Comparison of ENCODE assay signal across 8 mouse cellular contexts in genomic region chr9:96719408-96720158, GRCm38 (mm10). TPM values are rescaled to one million over a fixed set of nuclear protein-coding genes. Genes with fewer than 3 reads are reported as not detected.
DNase-seq lines count a peak whose midpoint lies in the region; ATAC-seq and TF ChIP-seq lines count a peak whose summit lies in the region.

No protein-coding gene starts in this region.

- H3K4me3 ChIP-seq in ES-E14 (ENCODE audit: insufficient read depth in 1 of 2, low read depth in 1 of 2, low read length in 2 of 2, poor library complexity in 1 of 2, severe bottlenecking in 1 of 2) (peak overlapping the region; percentile 82), macrophage (ENCODE audit: inconsistent target) (peak overlapping the region; percentile 65)
- peak overlapping the region; percentile 87 for H3K4me3 ChIP-seq in bone marrow, adult 2 months (replicated peaks; ENCODE audit: control insufficient read depth, low read depth, low read length)
- H3K4me3 ChIP-seq in heart, embryonic 16.5 days (ENCODE audit: low read length) = peak overlapping the region; percentile 77

- ATAC-seq in erythroblast, adult 5-6 weeks (replicated peaks; ENCODE audit: low FRiP score, poor library complexity, severe bottlenecking) = peak; percentile 73
- peak; percentile 82 for ATAC-seq in heart, embryonic 16.5 days (replicated peaks; ENCODE audit: extremely low read depth, insufficient read depth, low FRiP score)

- TF ChIP-seq CTCF in bone marrow, adult 2 months (IDR thresholded peaks at IDR 0.05; ENCODE audit: control insufficient read depth, insufficient read depth, low read length) = no peak

- H3K36me3 ChIP-seq in ES-E14 (ENCODE audit: control insufficient read depth, insufficient read depth, low read length, poor library complexity, severe bottlenecking) (no peaks in the 10 kb centered on the region), macrophage (ENCODE audit: inconsistent target) (peaks cover 8% of the 10 kb centered on the region; the same call in 1 of the 2 replicates)
- peaks cover 6% of the 10 kb centered on the region for H3K36me3 ChIP-seq in heart, embryonic 16.5 days (ENCODE audit: control insufficient read depth, insufficient read depth)

- peaks cover 12 to 13% of the 10 kb centered on the region in 2 experiments for H3K4me1 ChIP-seq in ES-E14 (ENCODE audit: control insufficient read depth in 2 of 2, insufficient read depth in 2 of 2, low read length in 2 of 2, poor library complexity in 1 of 2)
- no peaks in the 10 kb centered on the region; the same call in none of the 2 replicates for H3K4me1 ChIP-seq in bone marrow, adult 2 months (ENCODE audit: control insufficient read depth, insufficient read depth, low read length)
- peaks cover 24% of the 10 kb centered on the region for H3K4me1 ChIP-seq in heart, embryonic 16.5 days (ENCODE audit: control insufficient read depth, insufficient read depth, low read length)

- H3K79me2 ChIP-seq in macrophage (ENCODE audit: inconsistent target) = peaks cover 48% of the 10 kb centered on the region

- peak; percentile 57; the same call in 1 of the 2 replicates for TF ChIP-seq POLR2A in bone marrow, adult 2 months (IDR thresholded peaks at IDR 0.05; ENCODE audit: borderline replicate concordance, control insufficient read depth, low read depth, low read length)

- WGBS in bone marrow, adult 2 months = under 1% methylated on average over 85 of the region's 85 CpGs
- under 1% methylated on average over 75 of the region's 85 CpGs for WGBS in heart, embryonic 16.5 days
- WGBS in macrophage (ENCODE audit: missing documents) = under 1% methylated on average over 84 of the region's 85 CpGs

- H3K4me2 ChIP-seq in heart, embryonic 16.5 days (ENCODE audit: low read depth, low read length) = peak overlapping the region; percentile 82

- in situ Hi-C loops in ES-E14 (cut with MboI; ENCODE audit: low sequenced_read_pairs in 2 of 2, unreplicated experiment in 2 of 2) = no loop called here

- H3K27me3 ChIP-seq in heart, embryonic 16.5 days (ENCODE audit: control insufficient read depth, insufficient read depth, low read length) = no peaks in the 10 kb centered on the region

- peak overlapping the region; percentile 61 for H3K27ac ChIP-seq in ES-E14 (ENCODE audit: insufficient read depth, low read depth, low read length, poor library complexity, severe bottlenecking)
- H3K27ac ChIP-seq in bone marrow, adult 2 months (ENCODE audit: control insufficient read depth, insufficient read depth, low read depth, low read length, poor library complexity) = peak overlapping the region; percentile 99
- peak overlapping the region; percentile 97 for H3K27ac ChIP-seq in heart, embryonic 16.5 days (ENCODE audit: low read length)
- H3K27ac ChIP-seq in macrophage = peak overlapping the region; percentile 54

- peak overlapping the region; percentile 79 for H3K9ac ChIP-seq in ES-E14 (ENCODE audit: insufficient read depth, low read depth, low read length, poor library complexity, severe bottlenecking)
- H3K9ac ChIP-seq in heart, embryonic 16.5 days (ENCODE audit: low read length) = peak overlapping the region; percentile 95

- no peak for DNase-seq in ES-E14 (ENCODE audit: low read depth, low spot score)
- peak; percentile 88 for DNase-seq in kidney, postnatal 14 days
- peak; percentile 57 for DNase-seq in retina, postnatal 7 days (ENCODE audit: low read depth, low spot score)
- DNase-seq in urinary bladder, postnatal 4 days (ENCODE audit: low spot score in 2 of 2) = peak; percentile 68 to 70

- H3K9me3 ChIP-seq in ES-E14 (ENCODE audit: control insufficient read depth, insufficient read depth, low read depth, low read length) = no peaks in the 10 kb centered on the region
- H3K9me3 ChIP-seq in heart, embryonic 16.5 days (replicated peaks; ENCODE audit: control insufficient read depth, low read length) = no peaks in the 10 kb centered on the region

TF ChIP-seq in ES-E14, 5 proteins besides CTCF, POLR2A, EP300 and RAD21:
- TF ChIP-seq MAFK (IDR thresholded peaks at IDR 0.05; ENCODE audit: insufficient read depth, low read depth, low read length) (no peak), HCFC1 (IDR thresholded peaks at IDR 0.05; ENCODE audit: borderline replicate concordance, insufficient read depth, low read length) (peak; percentile 14; the same call in 1 of the 2 replicates)

RNA-seq across cellular contexts. Expression of gene Zbtb38, which starts 33.0 kb away (rescaled TPM):
- 16.0 and 26.2 TPM in 2 replicates for total RNA-seq in ES-E14 (2012; rRNA removed)
- 5.6 and 14.8 TPM in 2 replicates for polyA plus RNA-seq in bone marrow, adult 2 months (2011; ENCODE audit: insufficient read depth, insufficient read length, low replicate concordance, missing spikeins)
- total RNA-seq in erythroblast, adult 5-6 weeks (2015; ENCODE audit: low replicate concordance) = 4.8 and 7.1 TPM in 2 replicates
- total RNA-seq in erythroblast, adult 5-6 weeks (2017; ENCODE audit: low replicate concordance) = 4.9 and 6.0 TPM in 2 replicates
- 28.3 and 29.6 TPM in 2 replicates for polyA plus RNA-seq in heart, embryonic 16.5 days (2015; fragmentation: Nextera tagmentation; extraction: Ambion mirVana)
- total RNA-seq in macrophage (2018; cell fraction: chromatin; rRNA removed) = 10 to 100 TPM in 25 of 26 experiments, 1 to 10 TPM in 1; 9.3 to 58.6 (median 22.7) TPM
- 10 to 100 TPM; 12.6 to 50.5 (median 23.2) TPM for total RNA-seq in macrophage (2018; cell fraction: cytosol; rRNA removed)
- 10 to 100 TPM; 14.7 to 57.0 (median 26.5) TPM for total RNA-seq in macrophage (2018; cell fraction: nucleus; rRNA removed)
- 11.3 to 18.9 TPM (median 18.6 TPM) in 3 replicates for polyA plus RNA-seq in macrophage (2018)
